Mouse (Mus musculus) liver, embryonic 15.5 days (tissue): Measurements from ENCODE around the gene Glrp1. TPM values are rescaled to one million over a fixed set of nuclear protein-coding genes. Genes with fewer than 3 reads are reported as not detected.

Experiments used
- ATAC-seq: fragments of 200-750 bp; cut with Nextera tagmentation; 2 replicates; pipeline ENCODE4 v1.8.0; 2017; ENCODE audit warnings: moderate number of reproducible peaks, mild to moderate bottlenecking, moderate library complexity; ENCODE audit not compliant: insufficient read depth
- H3K27ac ChIP-seq: fragments of 300-500 bp; sonication (generic); replicated peaks from 2 replicates; pipeline ENCODE4 v1.5.1; 2015; ENCODE audit warnings: mild to moderate bottlenecking, inconsistent platforms
- H3K27me3 ChIP-seq: fragments of 300-500 bp; sonication (generic); 2 replicates; pipeline ENCODE4 v1.6.1; 2015; ENCODE audit warnings: mild to moderate bottlenecking, inconsistent platforms
- H3K36me3 ChIP-seq: fragments of 300-500 bp; sonication (generic); replicated peaks from 2 replicates; pipeline ENCODE4 v1.6.1; 2015; ENCODE audit warnings: moderate library complexity, mild to moderate bottlenecking, inconsistent platforms
- H3K4me1 ChIP-seq: fragments of 300-500 bp; sonication (generic); replicated peaks from 2 replicates; pipeline ENCODE4 v1.6.1; 2015; ENCODE audit warnings: inconsistent platforms
- H3K4me2 ChIP-seq: fragments of 300-500 bp; sonication (generic); 2 replicates; pipeline ENCODE4 v1.6.1; 2015; ENCODE audit warnings: moderate library complexity, mild to moderate bottlenecking, inconsistent platforms
- H3K4me3 ChIP-seq: fragments of 300-500 bp; sonication (generic); replicated peaks from 2 replicates; pipeline ENCODE4 v1.5.1; 2015; ENCODE audit warnings: mild to moderate bottlenecking, inconsistent platforms
- H3K9ac ChIP-seq: fragments of 300-500 bp; sonication (generic); 2 replicates; pipeline ENCODE4 v1.6.1; 2015; ENCODE audit warnings: moderate library complexity, mild to moderate bottlenecking, inconsistent platforms
- H3K9me3 ChIP-seq: fragments of 300-500 bp; sonication (generic); replicated peaks from 2 replicates; pipeline ENCODE4 v1.6.1; 2016; ENCODE audit warnings: inconsistent platforms
- WGBS: fragments of 180-500 bp; shearing (Covaris S2); methylation state at CpG from one replicate; pipeline ENCODE4 v1.1.7; 2015; ENCODE audit warnings: mixed read lengths; ENCODE audit not compliant: insufficient replicate concordance; 5-methylcytosine and 5-hydroxymethylcytosine counted together
- polyA plus RNA-seq: library from polyadenylated mRNA; unstranded; fragments of >200 nt; fragmentation: Nextera tagmentation; extraction: Ambion mirVana; gene quantifications from 2 replicates; pipeline ENCODE4 v1.2.1, GENCODE M21; 2015

The Glrp1 gene
- polyA plus RNA-seq, 1 experiment from 2014 or later, result 0.09 TPM

GRCm38 (mm10) chr1:88526161-88526560, 16.3 kb upstream of the Glrp1 start:
- H3K9me3 ChIP-seq, result no peaks in the 10 kb centered on the region
- H3K4me1 ChIP-seq, result no peaks in the 10 kb centered on the region
- H3K9ac ChIP-seq, result no peak overlapping the region
- H3K4me3 ChIP-seq, result no peak overlapping the region
- peaks cover 9% of the 10 kb centered on the region for H3K27me3 ChIP-seq
- no peak overlapping the region for H3K4me2 ChIP-seq
- 62% methylated on average over 6 of the region's 6 CpGs for WGBS
- no peak for ATAC-seq
- no peak overlapping the region for H3K27ac ChIP-seq
- H3K36me3 ChIP-seq, result no peaks in the 10 kb centered on the region

GRCm38 (mm10) chr1:88525622-88526021, 15.8 kb upstream of the Glrp1 start:
- Histone ChIP-seq H3K4me3 (no peak overlapping the region), H3K4me1 (no peaks in the 10 kb centered on the region), H3K27me3 (peaks cover 12% of the 10 kb centered on the region), H3K4me2 (no peak overlapping the region), H3K9me3 (no peaks in the 10 kb centered on the region), H3K27ac (no peak overlapping the region), H3K9ac (no peak overlapping the region), H3K36me3 (no peaks in the 10 kb centered on the region)
- 38% methylated on average over 3 of the region's 3 CpGs for WGBS
- ATAC-seq, result no peak

- Histone ChIP-seq H3K9ac (no peak overlapping the region), H3K4me2 (no peak overlapping the region), H3K4me3 (no peak overlapping the region), H3K27ac (no peak overlapping the region), H3K27me3 (peaks cover 6% of the 10 kb centered on the region; the same call in 1 of the 2 replicates), H3K9me3 (no peaks in the 10 kb centered on the region), H3K36me3 (no peaks in the 10 kb centered on the region), H3K4me1 (no peaks in the 10 kb centered on the region)
- ATAC-seq, result no peak
- WGBS, result 61% methylated on average over 11 of the region's 11 CpGs
Measured at GRCm38 (mm10) chr1:88521170-88521747, 11.4 kb upstream of the Glrp1 start.

- Histone ChIP-seq H3K9ac (no peak overlapping the region), H3K27ac (no peak overlapping the region), H3K36me3 (no peaks in the 10 kb centered on the region), H3K4me3 (no peak overlapping the region), H3K4me1 (peaks cover 8% of the 10 kb centered on the region), H3K27me3 (no peaks in the 10 kb centered on the region), H3K9me3 (no peaks in the 10 kb centered on the region), H3K4me2 (no peak overlapping the region)
- ATAC-seq, result no peak
- 69% methylated on average over 5 of the region's 5 CpGs for whole genome bisulfite sequencing
Measured at GRCm38 (mm10) chr1:88513613-88514012, 3.7 kb upstream of the Glrp1 start.

- no peak overlapping the region for H3K4me2 ChIP-seq
- no peaks in the 10 kb centered on the region for H3K9me3 ChIP-seq
- ATAC-seq, result no peak
- H3K36me3 ChIP-seq, result no peaks in the 10 kb centered on the region
- H3K4me3 ChIP-seq, result no peak overlapping the region
- 79% methylated on average over 8 of the region's 8 CpGs for WGBS
- H3K27ac ChIP-seq, result no peak overlapping the region
- no peaks in the 10 kb centered on the region for H3K27me3 ChIP-seq
- H3K9ac ChIP-seq, result no peak overlapping the region
- peaks cover 19% of the 10 kb centered on the region for H3K4me1 ChIP-seq
Measured at GRCm38 (mm10) chr1:88507886-88508285, 2.0 kb downstream of the Glrp1 start.

- Histone ChIP-seq H3K36me3 (no peaks in the 10 kb centered on the region), H3K27ac (no peak overlapping the region), H3K9ac (no peak overlapping the region), H3K4me3 (no peak overlapping the region), H3K9me3 (no peaks in the 10 kb centered on the region), H3K4me1 (peaks cover 19% of the 10 kb centered on the region), H3K4me2 (no peak overlapping the region), H3K27me3 (no peaks in the 10 kb centered on the region)
- ATAC-seq, result no peak
- 77% methylated on average over 5 of the region's 5 CpGs for WGBS
Measured at GRCm38 (mm10) chr1:88507214-88507613, 2.7 kb downstream of the Glrp1 start.

GRCm38 (mm10) chr1:88506412-88506811, 3.5 kb downstream of the Glrp1 start:
- Histone ChIP-seq H3K9ac (no peak overlapping the region), H3K27ac (no peak overlapping the region), H3K4me3 (no peak overlapping the region), H3K36me3 (no peaks in the 10 kb centered on the region), H3K4me2 (no peak overlapping the region), H3K9me3 (no peaks in the 10 kb centered on the region), H3K4me1 (peaks cover 19% of the 10 kb centered on the region), H3K27me3 (no peaks in the 10 kb centered on the region)
- WGBS, result 74% methylated on average over 5 of the region's 5 CpGs
- ATAC-seq, result no peak

GRCm38 (mm10) chr1:88505697-88506096, 4.2 kb downstream of the Glrp1 start:
- 50% methylated on average over 6 of the region's 6 CpGs for WGBS

GRCm38 (mm10) chr1:88504531-88504945, 5.3 kb downstream of the Glrp1 start:
- WGBS, result 39% methylated on average over 7 of the region's 7 CpGs
- H3K27ac ChIP-seq, result no peak overlapping the region
- no peaks in the 10 kb centered on the region for H3K27me3 ChIP-seq
- no peak overlapping the region for H3K4me2 ChIP-seq
- no peak overlapping the region for H3K4me3 ChIP-seq
- no peaks in the 10 kb centered on the region for H3K9me3 ChIP-seq
- no peak overlapping the region for H3K9ac ChIP-seq
- H3K36me3 ChIP-seq, result no peaks in the 10 kb centered on the region
- ATAC-seq, result no peak
- peaks cover 12% of the 10 kb centered on the region for H3K4me1 ChIP-seq

More at GRCm38 (mm10) chr1:88505697-88506096, 4.2 kb downstream of the Glrp1 start:
- no peak for ATAC-seq
- H3K4me3 ChIP-seq, result no peak overlapping the region
- no peak overlapping the region for H3K27ac ChIP-seq
- peaks cover 19% of the 10 kb centered on the region for H3K4me1 ChIP-seq
- H3K4me2 ChIP-seq, result no peak overlapping the region
- no peaks in the 10 kb centered on the region for H3K27me3 ChIP-seq
- H3K9me3 ChIP-seq, result no peaks in the 10 kb centered on the region
- H3K36me3 ChIP-seq, result no peaks in the 10 kb centered on the region
- H3K9ac ChIP-seq, result no peak overlapping the region

- no peaks in the 10 kb centered on the region for H3K27me3 ChIP-seq
- no peak overlapping the region for H3K9ac ChIP-seq
Measured at GRCm38 (mm10) chr1:88502822-88503221, 7.0 kb downstream of the Glrp1 start.

GRCm38 (mm10) chr1:88499230-88499737, 10.6 kb downstream of the Glrp1 start:
- Histone ChIP-seq H3K4me3 (no peak overlapping the region), H3K4me1 (peaks cover 42% of the 10 kb centered on the region), H3K27me3 (no peaks in the 10 kb centered on the region), H3K4me2 (no peak overlapping the region), H3K9me3 (no peaks in the 10 kb centered on the region), H3K36me3 (no peaks in the 10 kb centered on the region), H3K27ac (no peak overlapping the region), H3K9ac (no peak overlapping the region)
- 64% methylated on average over 11 of the region's 11 CpGs for WGBS
- no peak for ATAC-seq

More at GRCm38 (mm10) chr1:88502822-88503221, 7.0 kb downstream of the Glrp1 start:
- Histone ChIP-seq H3K9me3 (no peaks in the 10 kb centered on the region), H3K36me3 (no peaks in the 10 kb centered on the region), H3K4me2 (no peak overlapping the region), H3K27ac (no peak overlapping the region), H3K4me3 (no peak overlapping the region), H3K4me1 (peaks cover 20% of the 10 kb centered on the region)
- 78% methylated on average over 1 of the region's 1 CpGs for WGBS
- ATAC-seq, result no peak

- H3K4me1 ChIP-seq, result peaks cover 60% of the 10 kb centered on the region
- H3K36me3 ChIP-seq, result no peaks in the 10 kb centered on the region
- H3K27me3 ChIP-seq, result no peaks in the 10 kb centered on the region
- H3K9me3 ChIP-seq, result no peaks in the 10 kb centered on the region
- ATAC-seq, result no peak; the same call in 1 of the 2 replicates
- no peak overlapping the region for H3K9ac ChIP-seq
- H3K27ac ChIP-seq, result no peak overlapping the region
- WGBS, result 28% methylated on average over 3 of the region's 3 CpGs
- no peak overlapping the region for H3K4me3 ChIP-seq
- no peak overlapping the region for H3K4me2 ChIP-seq
Measured at GRCm38 (mm10) chr1:88497407-88497806, 12.5 kb downstream of the Glrp1 start.
